Mouse (Mus musculus): ENCODE measurements around the gene Usp13.

DNA sequence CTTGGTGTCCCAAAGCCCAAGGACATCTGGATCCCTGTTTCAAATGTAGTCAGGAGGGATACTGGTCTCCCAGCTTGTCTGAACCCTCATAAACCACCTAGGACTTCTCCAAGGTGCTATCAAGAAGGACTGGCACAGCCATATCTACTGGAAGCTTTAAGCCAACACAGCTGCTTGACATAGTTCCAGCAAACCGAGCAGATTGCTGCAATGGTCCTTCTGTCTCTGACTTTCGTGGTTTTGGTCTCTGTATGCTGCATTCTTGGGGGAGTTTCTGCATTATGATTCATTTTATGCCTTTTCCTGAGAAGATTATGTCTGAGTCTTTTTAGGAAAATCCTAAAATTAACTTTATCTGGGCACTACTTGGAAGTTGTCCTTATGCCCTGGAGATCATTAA, 46.6 kb upstream of the Usp13 start:
- TF ChIP-seq CTCF (IDR thresholded peaks at IDR 0.05; ENCODE audit: borderline replicate concordance, control insufficient read depth, extremely low read depth, insufficient read depth, low read length, poor library complexity) (no peak), POLR2A (IDR thresholded peaks at IDR 0.05; ENCODE audit: control insufficient read depth, extremely low read depth, insufficient read depth, low read length, poor library complexity) (no peak)
